Mouse (Mus musculus) lung, adult 2 months (tissue): Measurements from ENCODE around the gene 5730409E04Rik.

Experiments
- CTCF ChIP-seq: fragments of 200-500 bp; IDR thresholded peaks from 2 replicates; pipeline ENCODE4 v1.5.1; 2011; ENCODE audit warnings: mild to moderate bottlenecking, low read length, control low read depth; ENCODE audit not compliant: insufficient read depth
- POLR2A ChIP-seq: fragments of 200-500 bp; IDR thresholded peaks from 2 replicates; pipeline ENCODE4 v1.6.1; 2011; ENCODE audit warnings: low read depth, mild to moderate bottlenecking, control low read depth, low read length, borderline replicate concordance; ENCODE audit errors: extremely low read depth

- no peak for TF ChIP-seq CTCF
- TF ChIP-seq POLR2A: no peak
These were observed 43.5 kb downstream of the 5730409E04Rik start for GRCm38 (mm10) chr4:126653148-126653547.
